Mouse (Mus musculus): ENCODE results near the gene Kri1. TPM values are rescaled to one million over a fixed set of nuclear protein-coding genes. Genes with fewer than 3 reads are reported as not detected.
"Not testable (repeated sequence)": the region's sequence is repeated elsewhere in the genome, so short reads cannot be mapped to it uniquely, and the experiment has no call there.

Gene Kri1
- polyA plus RNA-seq, 1 experiment from 2014 or later: 13.6 TPM

- Histone ChIP-seq H3K27ac (ENCODE audit: poor library complexity, severe bottlenecking) (no peak overlapping the region), H3K9me3 (replicated peaks) (no peaks in the 10 kb centered on the region), H3K27me3 (replicated peaks) (no peaks in the 10 kb centered on the region), H3K36me3 (peaks cover 15% of the 10 kb centered on the region), H3K9ac (no peak overlapping the region), H3K4me2 (no peak overlapping the region), H3K4me3 (no peak overlapping the region), H3K4me1 (replicated peaks) (peaks cover 56% of the 10 kb centered on the region)
- no peak for ATAC-seq (ENCODE audit: insufficient number of reproducible peaks, low FRiP score)
- WGBS: 84% methylated on average over 3 of the region's 3 CpGs
These were observed 39.8 kb upstream of the Kri1 start for GRCm38 (mm10) chr9:21327569-21327968.

DNA sequence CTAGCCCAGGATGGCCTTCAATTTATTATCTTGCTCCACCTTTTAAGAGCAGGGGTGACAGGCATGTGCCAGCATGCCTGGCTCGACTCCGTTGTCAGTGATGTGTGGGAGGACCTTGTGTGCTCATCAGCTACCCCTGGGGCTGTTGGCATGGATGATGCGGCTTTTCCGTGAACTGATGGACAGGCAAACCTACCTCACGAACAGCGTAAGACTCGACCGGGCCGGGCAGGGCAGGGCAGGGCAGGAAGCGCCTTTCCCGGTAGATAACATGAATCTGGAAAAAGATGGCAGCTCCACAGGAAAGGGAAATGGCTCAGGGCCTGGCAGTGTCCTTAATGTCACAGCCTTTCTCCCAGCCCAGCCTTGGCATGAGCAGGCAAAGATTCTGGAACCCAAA lies 36.5 kb upstream of the Kri1 start:
- Histone ChIP-seq H3K36me3 (peaks cover 15% of the 10 kb centered on the region), H3K4me3 (no peak overlapping the region), H3K27me3 (replicated peaks) (no peaks in the 10 kb centered on the region), H3K9me3 (replicated peaks) (no peaks in the 10 kb centered on the region), H3K27ac (ENCODE audit: poor library complexity, severe bottlenecking) (no peak overlapping the region), H3K4me1 (replicated peaks) (peaks cover 46% of the 10 kb centered on the region), H3K9ac (no peak overlapping the region), H3K4me2 (no peak overlapping the region)
- no peak for ATAC-seq (ENCODE audit: insufficient number of reproducible peaks, low FRiP score)
- WGBS: 69% methylated on average over 11 of the region's 11 CpGs

DNA sequence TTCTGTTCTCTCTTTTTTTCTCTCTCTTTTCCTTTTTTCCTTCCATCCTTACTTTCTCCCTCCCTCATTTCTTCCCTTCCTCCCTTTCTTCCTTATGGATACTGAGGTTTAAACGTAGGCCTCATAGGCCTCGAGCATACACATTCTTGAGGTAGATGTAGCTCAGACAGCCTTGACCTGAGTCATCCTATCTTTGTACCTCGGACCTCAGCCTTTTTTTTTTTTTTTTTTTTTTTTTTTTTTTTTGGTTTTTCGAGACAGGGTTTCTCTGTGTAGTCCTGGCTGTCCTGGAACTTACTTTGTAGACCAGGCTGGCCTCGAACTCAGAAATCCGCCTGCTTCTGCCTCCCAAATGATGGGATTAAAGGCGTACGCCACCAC lies 35.1 kb upstream of the Kri1 start:
- H3K27ac ChIP-seq (ENCODE audit: poor library complexity, severe bottlenecking); H3K4me3 ChIP-seq; H3K27me3 ChIP-seq (replicated peaks); H3K9ac ChIP-seq; ATAC-seq (ENCODE audit: insufficient number of reproducible peaks, low FRiP score); H3K9me3 ChIP-seq (replicated peaks): not testable (repeated sequence)
- Histone ChIP-seq H3K4me1 (replicated peaks) (peaks cover 34% of the 10 kb centered on the region), H3K4me2 (peak overlapping the region; percentile 96; the same call in 1 of the 2 replicates), H3K36me3 (peaks cover 15% of the 10 kb centered on the region)
- 79% methylated on average over 8 of the region's 8 CpGs for WGBS

DNA sequence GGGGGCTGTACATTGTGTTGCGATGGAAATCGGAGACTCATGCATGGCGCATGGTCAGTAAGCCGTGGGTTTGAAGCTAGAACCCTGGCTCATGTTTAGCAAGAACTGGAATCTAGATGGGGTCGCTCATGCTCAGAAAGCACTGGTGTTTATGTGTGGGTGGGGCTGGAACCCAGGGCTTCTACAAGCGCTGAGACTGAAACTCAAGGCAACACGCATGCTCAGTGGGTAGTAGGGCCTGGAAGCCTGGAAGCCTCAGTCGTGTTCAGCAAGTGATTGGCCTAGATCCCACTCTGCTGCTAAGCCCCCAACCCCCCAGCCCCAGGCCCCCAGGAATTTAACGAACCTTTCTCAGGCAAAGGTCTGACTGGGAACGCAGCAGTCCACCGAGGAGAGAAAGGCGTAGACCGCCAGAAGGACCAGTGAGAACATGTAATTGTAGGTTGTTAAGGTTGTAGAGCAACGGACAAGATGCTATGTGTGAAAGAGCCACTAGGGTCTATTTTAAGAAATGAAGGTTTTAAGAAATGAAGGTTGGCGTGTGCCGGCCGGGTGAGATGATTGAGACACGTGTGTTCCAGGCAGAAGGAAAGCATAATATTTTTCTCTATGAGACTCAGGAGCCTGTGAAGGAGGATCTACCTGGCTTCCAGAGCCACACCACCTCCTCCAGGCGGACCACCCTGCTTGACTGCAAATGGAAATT lies 34.6 kb upstream of the Kri1 start:
- peak overlapping the region; percentile 73 for H3K4me3 ChIP-seq
- H3K4me2 ChIP-seq: peak overlapping the region; percentile 96
- 78% methylated on average over 19 of the region's 19 CpGs for WGBS
- peaks cover 15% of the 10 kb centered on the region for H3K36me3 ChIP-seq
- peak overlapping the region; percentile 62; the same call in 1 of the 2 replicates for H3K27ac ChIP-seq (ENCODE audit: poor library complexity, severe bottlenecking)
- ATAC-seq (ENCODE audit: insufficient number of reproducible peaks, low FRiP score): no peak
- H3K9me3 ChIP-seq (replicated peaks): no peaks in the 10 kb centered on the region
- H3K4me1 ChIP-seq (replicated peaks): peaks cover 29% of the 10 kb centered on the region
- H3K27me3 ChIP-seq (replicated peaks): no peaks in the 10 kb centered on the region
- H3K9ac ChIP-seq: peak overlapping the region; percentile 89; the same call in 1 of the 2 replicates

DNA sequence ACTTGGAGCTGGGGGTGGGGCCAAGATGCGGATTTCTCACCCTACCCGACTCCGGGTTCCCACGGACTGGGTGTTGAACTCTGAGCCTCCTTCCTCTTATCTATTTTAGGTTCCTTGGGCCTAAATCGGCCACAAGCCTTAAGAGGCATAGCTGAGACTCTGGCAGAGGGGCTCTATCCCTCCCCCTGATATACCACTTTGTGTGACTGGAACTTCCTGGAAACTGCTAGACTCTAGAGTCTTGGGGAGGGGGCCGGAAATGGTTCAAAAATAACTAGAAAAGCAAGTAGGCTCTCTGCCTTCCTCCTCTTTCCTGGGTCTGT lies 33.7 kb upstream of the Kri1 start:
- Histone ChIP-seq H3K27ac (ENCODE audit: poor library complexity, severe bottlenecking) (peak overlapping the region; percentile 62), H3K4me2 (peak overlapping the region; percentile 96), H3K9ac (peak overlapping the region; percentile 89), H3K27me3 (replicated peaks) (no peaks in the 10 kb centered on the region), H3K4me3 (peak overlapping the region; percentile 73), H3K36me3 (peaks cover 15% of the 10 kb centered on the region), H3K4me1 (replicated peaks) (peaks cover 28% of the 10 kb centered on the region), H3K9me3 (replicated peaks) (no peaks in the 10 kb centered on the region)
- peak; percentile 59 for ATAC-seq (ENCODE audit: insufficient number of reproducible peaks, low FRiP score)
- WGBS: 7% methylated on average over 6 of the region's 6 CpGs

GRCm38 (mm10) chr9:21320619-21321512 lies 33.1 kb upstream of the Kri1 start, which contains the start of gene Slc44a2:
Gene Slc44a2 (plus strand): TSS chr9:21320698.
- peak within 1 kb of the TSS; percentile 73 for H3K4me3 ChIP-seq
- ATAC-seq (ENCODE audit: insufficient number of reproducible peaks, low FRiP score): peak; percentile 97
- H3K4me1 ChIP-seq (replicated peaks): peaks cover 27% of the 10 kb centered on the region
- H3K36me3 ChIP-seq: peaks cover 14% of the 10 kb centered on the region
- peak within 1 kb of the TSS; percentile 62 for H3K27ac ChIP-seq (ENCODE audit: poor library complexity, severe bottlenecking)
- peak within 1 kb of the TSS; percentile 96 for H3K4me2 ChIP-seq
- no peaks in the 10 kb centered on the region for H3K9me3 ChIP-seq (replicated peaks)
- WGBS: under 1% methylated on average over 52 of the region's 52 CpGs
- no peaks in the 10 kb centered on the region for H3K27me3 ChIP-seq (replicated peaks)
- peak within 1 kb of the TSS; percentile 89 for H3K9ac ChIP-seq

DNA sequence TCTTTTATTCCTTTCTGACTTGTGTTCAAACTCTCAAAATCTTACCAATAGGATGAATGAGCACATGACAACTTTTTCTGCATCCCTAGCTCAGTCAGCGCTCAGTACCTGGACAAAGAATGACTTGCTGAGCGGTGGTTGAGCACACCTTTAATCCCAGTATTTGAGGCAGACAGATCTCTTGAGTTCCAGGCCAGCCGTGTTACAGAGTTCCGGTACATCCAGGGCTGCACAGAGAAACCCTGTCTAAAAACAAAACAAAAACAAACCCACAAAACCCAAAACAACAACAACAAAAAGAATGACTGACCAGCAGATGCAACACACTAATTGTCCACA lies 32.5 kb upstream of the Kri1 start:
- H3K4me3 ChIP-seq: peak overlapping the region; percentile 73
- peak overlapping the region; percentile 96 for H3K4me2 ChIP-seq
- H3K9ac ChIP-seq: no peak overlapping the region
- WGBS: 32% methylated on average over 4 of the region's 4 CpGs
- no peaks in the 10 kb centered on the region for H3K27me3 ChIP-seq (replicated peaks)
- no peaks in the 10 kb centered on the region for H3K9me3 ChIP-seq (replicated peaks)
- H3K4me1 ChIP-seq (replicated peaks): peaks cover 24% of the 10 kb centered on the region
- ATAC-seq (ENCODE audit: insufficient number of reproducible peaks, low FRiP score): no peak; the same call in 1 of the 2 replicates
- peaks cover 10% of the 10 kb centered on the region for H3K36me3 ChIP-seq
- no peak overlapping the region for H3K27ac ChIP-seq (ENCODE audit: poor library complexity, severe bottlenecking)

DNA sequence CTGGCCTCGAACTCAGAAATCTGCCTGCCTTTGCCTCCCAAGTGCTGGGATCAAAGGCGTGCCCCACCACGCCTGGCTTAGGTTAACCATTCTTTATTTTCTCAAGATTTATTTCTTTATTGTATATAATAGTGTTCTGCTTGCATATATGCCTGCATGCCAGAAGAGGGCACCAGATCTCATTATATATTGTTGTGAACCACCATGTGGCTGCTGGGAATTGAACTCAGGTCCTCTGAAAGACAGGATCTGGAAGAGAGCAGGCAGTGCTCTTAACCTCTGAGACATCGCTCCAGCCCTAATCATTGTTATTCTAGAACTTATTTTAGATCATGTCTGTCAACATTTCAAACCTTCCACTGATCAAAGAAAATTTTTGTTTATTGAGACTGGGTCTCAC lies 31.7 kb upstream of the Kri1 start:
- Histone ChIP-seq H3K36me3 (peaks cover 4% of the 10 kb centered on the region), H3K9me3 (replicated peaks) (no peaks in the 10 kb centered on the region), H3K27me3 (replicated peaks) (no peaks in the 10 kb centered on the region), H3K4me2 (no peak overlapping the region), H3K4me3 (no peak overlapping the region), H3K27ac (ENCODE audit: poor library complexity, severe bottlenecking) (no peak overlapping the region), H3K9ac (no peak overlapping the region), H3K4me1 (replicated peaks) (peaks cover 23% of the 10 kb centered on the region)
- ATAC-seq (ENCODE audit: insufficient number of reproducible peaks, low FRiP score): no peak
- WGBS: 87% methylated on average over 4 of the region's 4 CpGs

- no peak for ATAC-seq (ENCODE audit: insufficient number of reproducible peaks, low FRiP score)
- H3K36me3 ChIP-seq: no peaks in the 10 kb centered on the region
- H3K4me3 ChIP-seq: no peak overlapping the region
- no peak overlapping the region for H3K27ac ChIP-seq (ENCODE audit: poor library complexity, severe bottlenecking)
- H3K4me2 ChIP-seq: no peak overlapping the region
- 86% methylated on average over 6 of the region's 6 CpGs for WGBS
- no peaks in the 10 kb centered on the region for H3K27me3 ChIP-seq (replicated peaks)
- H3K4me1 ChIP-seq (replicated peaks): peaks cover 18% of the 10 kb centered on the region
- no peak overlapping the region for H3K9ac ChIP-seq
- no peaks in the 10 kb centered on the region for H3K9me3 ChIP-seq (replicated peaks)
These were observed 31.0 kb upstream of the Kri1 start for GRCm38 (mm10) chr9:21318792-21319191.

DNA sequence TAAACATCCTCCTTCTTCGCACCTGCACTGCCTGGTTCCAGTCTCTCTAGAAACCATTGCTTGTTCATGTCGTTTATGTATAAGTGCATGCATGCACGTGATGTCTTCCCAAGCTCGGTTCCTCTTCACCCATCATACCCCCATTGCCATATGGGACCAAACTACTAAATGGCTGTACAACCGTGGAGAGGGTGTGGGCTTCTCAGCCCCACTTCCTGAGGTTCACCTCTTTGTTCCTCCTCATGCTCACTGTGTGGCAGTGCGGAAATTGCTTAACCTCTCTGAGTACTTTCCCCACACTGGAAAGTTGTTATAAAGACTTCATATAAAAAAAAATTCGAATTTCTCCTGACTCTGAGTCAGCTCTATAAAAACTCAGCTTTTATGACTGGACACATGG lies 28.9 kb upstream of the Kri1 start:
- Histone ChIP-seq H3K4me2 (no peak overlapping the region), H3K9me3 (replicated peaks) (peaks cover 6% of the 10 kb centered on the region; the same call in 1 of the 2 replicates), H3K36me3 (no peaks in the 10 kb centered on the region), H3K9ac (no peak overlapping the region), H3K4me3 (no peak overlapping the region), H3K4me1 (replicated peaks) (peaks cover 14% of the 10 kb centered on the region), H3K27me3 (replicated peaks) (peaks cover 11% of the 10 kb centered on the region), H3K27ac (ENCODE audit: poor library complexity, severe bottlenecking) (no peak overlapping the region)
- WGBS: 67% methylated on average over 7 of the region's 7 CpGs
- ATAC-seq (ENCODE audit: insufficient number of reproducible peaks, low FRiP score): no peak

DNA sequence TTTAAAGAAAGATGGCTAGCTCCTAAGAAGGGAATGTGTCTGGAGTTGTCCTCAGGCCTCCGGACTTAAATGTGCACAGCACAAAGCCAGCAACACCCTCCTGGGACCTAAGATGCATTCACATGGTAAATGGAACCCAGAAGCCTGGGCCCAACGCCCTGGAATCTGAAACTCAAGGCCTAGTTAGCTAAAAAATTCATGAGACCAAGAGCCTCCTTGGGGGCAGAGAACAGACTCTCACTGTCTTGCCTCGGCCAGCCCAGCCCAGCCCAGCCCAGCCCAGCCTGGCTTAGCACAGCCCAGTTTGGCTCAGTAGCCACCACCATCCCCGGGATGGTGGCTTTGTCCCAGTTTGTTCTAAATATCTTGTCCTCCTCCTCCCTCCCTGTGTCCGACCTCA lies 27.7 kb upstream of the Kri1 start:
- no peaks in the 10 kb centered on the region for H3K36me3 ChIP-seq

More for the DNA sequence above, 27.7 kb upstream of the Kri1 start:
- no peak overlapping the region for H3K4me2 ChIP-seq
- no peak for ATAC-seq (ENCODE audit: insufficient number of reproducible peaks, low FRiP score)
- WGBS: 48% methylated on average over 5 of the region's 5 CpGs
- H3K9ac ChIP-seq: no peak overlapping the region
- H3K27me3 ChIP-seq (replicated peaks): peaks cover 21% of the 10 kb centered on the region
- H3K4me1 ChIP-seq (replicated peaks): peaks cover 7% of the 10 kb centered on the region
- no peak overlapping the region for H3K4me3 ChIP-seq
- H3K9me3 ChIP-seq (replicated peaks): peaks cover 7% of the 10 kb centered on the region; the same call in 1 of the 2 replicates
- H3K27ac ChIP-seq (ENCODE audit: poor library complexity, severe bottlenecking): no peak overlapping the region

Data from heart, embryonic 12.5 days (tissue).